Mouse (Mus musculus): ENCODE measurements around the gene Mael. TPM values are rescaled to one million over a fixed set of nuclear protein-coding genes. Genes with fewer than 3 reads are reported as not detected.

Mael gene
- polyA plus RNA-seq, 1 experiment from 2014 or later = not detected

Other genes starting within 250 kb of the Mael start
- 17.0 and 19.6 TPM in 2 replicates for gene Pou2f1, start 236.1 kb downstream of the Mael start, polyA plus RNA-seq (2016; fragmentation: Nextera tagmentation; extraction: Ambion mirVana)
- gene Dusp27, start 110.8 kb downstream of the Mael start, polyA plus RNA-seq (2016; fragmentation: Nextera tagmentation; extraction: Ambion mirVana) = 3.3 and 4.7 TPM in 2 replicates
- gene Gpa33, start 108.5 kb downstream of the Mael start, polyA plus RNA-seq (2016; fragmentation: Nextera tagmentation; extraction: Ambion mirVana) = 0.29 TPM in 1 of 2 replicates, not detected in the other
- gene Ildr2, start 15.4 kb upstream of the Mael start, polyA plus RNA-seq (2016; fragmentation: Nextera tagmentation; extraction: Ambion mirVana) = 5.1 and 5.3 TPM in 2 replicates
- gene Tada1, start 140.3 kb upstream of the Mael start, polyA plus RNA-seq (2016; fragmentation: Nextera tagmentation; extraction: Ambion mirVana) = 60.2 and 65.1 TPM in 2 replicates
- 39.1 and 43.6 TPM in 2 replicates for gene Pogk, start 171.1 kb upstream of the Mael start, polyA plus RNA-seq (2016; fragmentation: Nextera tagmentation; extraction: Ambion mirVana)

All from neural tube, embryonic 12.5 days (tissue).